Mouse (Mus musculus) ovary, adult 18-20 months (tissue): ENCODE results near the gene 1700008O03Rik.

ENCODE experiments used
- DNase-seq: peaks from one replicate; pipeline ENCODE4 v3.0.0; 2022; ENCODE audit warnings: low spot score, mixed read lengths

1700008O03Rik gene

DNA sequence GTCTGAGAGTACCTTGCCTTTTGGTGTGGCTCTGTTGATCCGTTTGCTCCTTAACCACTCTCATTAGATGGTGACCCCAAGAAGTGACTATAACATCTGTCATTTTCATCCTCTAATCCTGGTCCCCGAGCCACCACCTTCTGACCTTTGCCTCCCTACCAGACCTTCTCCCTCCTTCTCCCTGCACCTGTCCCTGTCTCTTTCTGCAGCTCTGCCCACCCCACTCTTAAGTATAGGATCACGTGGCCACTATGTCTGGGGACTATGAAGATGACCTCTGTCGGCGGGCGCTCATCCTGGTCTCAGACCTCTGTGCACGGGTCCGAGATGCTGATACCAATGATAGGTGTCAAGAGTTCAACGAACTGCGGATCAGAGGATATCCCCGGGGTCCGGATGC, at the start of gene 1700008O03Rik:
Gene 1700008O03Rik, minus strand, starts transcription at position 101 of the 400 bp plus-strand sequence.
- no peak for DNase-seq

- no peak for DNase-seq
These were observed 48.5 kb upstream of the 1700008O03Rik start for GRCm38 (mm10) chr7:44434089-44434488.

DNA sequence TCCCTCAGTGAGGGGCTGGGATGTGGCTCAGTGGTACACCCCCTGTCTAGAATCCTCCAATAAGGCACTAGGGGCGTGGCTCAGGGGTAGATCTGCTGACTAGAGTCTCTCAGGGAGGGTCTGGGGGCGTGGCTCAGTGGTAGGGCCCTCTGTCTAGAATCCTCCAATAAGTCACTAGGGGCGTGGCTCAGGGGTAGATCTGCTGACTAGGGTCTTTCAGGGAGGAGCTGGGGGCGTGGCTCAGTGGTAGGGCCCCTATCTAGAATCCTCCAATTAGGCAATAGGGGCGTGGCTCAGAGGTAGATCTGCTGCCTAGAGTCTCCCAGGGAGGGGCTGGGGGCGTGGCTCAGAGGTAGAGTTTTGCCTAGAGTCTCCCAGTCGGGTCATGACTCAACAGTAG, 47.8 kb upstream of the 1700008O03Rik start:
- DNase-seq: no peak

DNA sequence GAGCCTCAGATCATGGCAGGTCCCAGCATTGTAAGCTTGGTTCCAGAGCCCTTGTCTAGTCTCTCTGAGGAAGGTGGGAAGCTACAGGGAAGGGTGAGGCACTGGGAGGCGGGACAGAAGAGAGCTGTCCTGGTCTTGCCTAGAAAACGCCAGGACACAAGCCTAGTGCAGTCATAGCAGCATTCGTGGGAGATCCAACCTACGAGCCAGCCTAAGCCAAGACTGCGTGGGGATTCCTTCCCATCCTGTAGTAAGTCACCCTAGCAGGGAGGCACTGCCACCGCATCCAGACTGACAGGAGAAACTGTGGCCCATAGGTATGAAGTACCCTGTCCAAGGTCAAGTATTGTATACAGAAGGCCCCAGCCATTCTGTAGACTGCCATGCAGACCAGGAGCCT, 46.9 kb upstream of the 1700008O03Rik start:
- DNase-seq: no peak

GRCm38 (mm10) chr7:44429534-44430488, 44.2 kb upstream of the 1700008O03Rik start:
- no peak for DNase-seq

DNA sequence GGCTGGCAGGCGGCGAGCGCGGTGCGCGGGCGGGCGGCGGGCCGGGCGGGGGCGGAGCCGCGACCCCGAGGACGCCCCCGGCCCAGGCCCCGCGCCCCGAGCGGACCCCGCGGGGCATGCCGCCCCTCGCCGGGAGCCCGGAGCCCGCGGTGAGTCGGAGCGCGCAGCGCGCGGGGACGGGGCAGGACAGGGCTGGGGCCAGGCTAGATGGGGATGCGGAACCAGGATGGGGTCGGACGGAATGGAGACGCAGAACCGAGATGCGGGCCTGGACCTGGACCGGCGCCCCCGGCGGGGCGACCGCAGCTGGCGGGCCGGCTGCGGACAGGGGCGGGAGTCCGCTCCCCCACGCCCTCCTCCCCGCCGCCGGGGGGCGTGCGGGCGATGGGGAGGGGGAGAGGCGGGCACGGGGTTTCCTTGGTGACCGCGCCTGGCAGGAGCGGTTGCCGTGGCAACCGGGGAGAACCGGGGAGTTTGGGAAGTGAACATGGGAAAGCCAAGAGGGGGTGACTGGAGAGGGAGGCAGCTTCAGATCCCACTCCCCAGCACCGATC, 43.4 kb upstream of the 1700008O03Rik start, which contains the start of gene Lrrc4b:
Gene Lrrc4b, plus strand, starts transcription at position 51 of the 554 bp plus-strand sequence.
- no peak for DNase-seq

DNA sequence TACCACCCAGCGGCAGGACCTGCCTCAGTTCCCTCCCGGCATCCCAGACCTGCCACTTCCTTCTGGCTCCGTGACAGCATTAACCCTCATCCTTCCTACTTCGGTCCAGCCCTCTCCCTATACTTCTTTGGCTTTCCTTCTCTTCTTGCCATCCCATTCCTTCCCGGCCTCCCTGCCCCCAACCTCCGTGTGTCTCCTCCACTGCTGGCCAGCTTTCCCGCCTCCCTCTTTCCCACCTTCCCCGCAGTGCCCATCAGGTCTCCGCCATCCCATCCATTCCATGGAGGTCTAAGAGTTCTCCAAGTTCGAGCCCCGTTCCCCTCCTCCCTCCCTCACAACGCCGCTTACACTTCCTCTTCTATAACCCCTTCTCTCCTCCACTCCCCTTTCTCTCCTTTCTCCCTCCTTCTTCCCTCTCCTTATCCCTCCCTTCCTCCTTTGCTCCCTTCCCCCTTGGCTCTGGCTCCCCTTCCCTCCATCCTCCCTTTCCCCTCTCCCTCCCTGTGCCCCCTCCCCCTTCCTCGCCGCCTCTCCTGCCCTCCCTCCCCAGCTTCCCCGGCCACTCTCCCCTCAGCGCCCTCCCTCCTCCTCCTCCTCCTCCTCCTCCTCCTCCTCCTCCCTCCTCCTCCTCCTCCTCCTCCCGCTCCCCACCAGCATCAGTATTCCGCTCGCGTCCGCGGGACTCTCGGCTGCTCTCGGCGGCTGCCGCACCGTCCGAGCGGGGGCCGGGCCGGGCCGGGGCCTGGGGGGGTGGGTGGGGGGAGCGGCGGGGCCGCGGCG, 42.7 kb upstream of the 1700008O03Rik start:
- no peak for DNase-seq

DNA sequence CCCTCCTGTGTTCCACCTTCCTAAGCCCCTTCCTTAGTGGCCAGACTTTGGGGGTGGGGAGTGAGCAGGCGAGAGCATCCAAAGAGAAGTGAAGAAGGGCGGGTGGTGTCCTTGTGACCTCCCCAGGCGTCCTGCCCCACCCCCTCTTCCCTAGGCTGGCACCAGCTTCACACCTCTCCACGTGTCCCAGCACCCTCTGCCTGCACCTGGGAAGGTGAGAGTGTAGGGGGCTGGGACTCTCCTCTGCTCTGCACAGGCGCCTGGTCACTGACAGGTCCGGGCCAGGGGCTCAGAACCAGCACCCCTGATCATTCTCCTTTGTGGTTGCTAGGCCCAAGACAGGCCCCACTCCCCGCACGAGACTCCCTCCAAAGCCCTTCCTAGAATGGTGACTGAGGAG, 42.0 kb upstream of the 1700008O03Rik start:
- no peak for DNase-seq

GRCm38 (mm10) chr7:44413307-44413706, 27.7 kb upstream of the 1700008O03Rik start:
- DNase-seq: no peak

- DNase-seq: no peak
These were observed 25.5 kb upstream of the 1700008O03Rik start for GRCm38 (mm10) chr7:44411144-44411543.

GRCm38 (mm10) chr7:44406015-44406355, 20.4 kb upstream of the 1700008O03Rik start:
- no peak for DNase-seq

DNA sequence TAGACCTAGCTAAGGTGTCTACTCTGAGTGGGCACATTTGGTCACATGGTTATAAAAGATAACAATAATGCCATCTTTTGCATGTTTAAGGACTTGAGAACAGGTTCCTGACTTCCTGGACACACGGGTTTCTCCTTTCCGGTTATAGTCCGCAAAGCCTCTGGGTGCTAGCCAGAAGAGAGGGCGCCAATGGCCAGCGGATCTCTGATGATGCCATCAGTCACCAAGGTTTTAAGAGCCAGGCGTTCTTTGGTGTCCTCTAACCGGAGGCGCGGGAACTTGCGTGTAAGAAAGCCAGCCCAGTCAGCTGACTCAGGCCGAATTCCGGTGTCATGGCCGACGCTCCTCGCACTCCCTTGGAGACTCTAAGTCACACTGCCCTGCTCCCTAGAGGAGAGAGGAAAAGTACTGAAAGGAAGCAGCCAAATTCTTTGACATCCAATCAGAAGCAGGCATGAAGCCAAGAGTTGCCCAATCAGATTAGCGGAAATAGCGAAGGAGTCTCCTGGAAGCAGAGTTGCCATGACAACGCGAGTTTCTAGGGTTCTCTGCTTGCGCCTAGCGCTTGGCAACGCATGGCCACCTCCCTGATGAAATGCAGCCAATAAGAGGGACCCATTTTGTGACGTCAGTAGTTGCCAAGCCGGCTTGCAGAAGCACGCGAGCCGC, 19.9 kb upstream of the 1700008O03Rik start:
- peak; percentile 90 for DNase-seq

GRCm38 (mm10) chr7:44401673-44402072, 16.1 kb upstream of the 1700008O03Rik start:
- DNase-seq: no peak

DNA sequence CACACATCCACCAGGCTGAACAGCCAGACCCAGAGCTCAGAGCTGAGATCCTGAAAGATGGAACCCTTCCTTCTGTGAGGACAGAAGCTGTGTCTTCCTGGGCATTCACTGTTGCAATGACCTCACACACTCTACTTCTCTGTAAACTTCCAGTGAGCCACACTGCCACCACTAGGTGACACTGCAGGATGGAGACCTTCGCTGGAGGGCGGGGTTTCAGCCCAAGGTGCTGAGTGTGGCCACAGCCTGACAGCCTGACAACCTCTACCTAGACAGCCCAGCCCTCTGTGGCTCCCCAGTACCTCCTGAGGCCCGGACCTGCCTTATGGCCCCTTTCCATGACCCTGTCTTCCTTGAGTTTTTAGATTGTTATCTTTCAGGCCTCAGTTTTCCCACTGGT, 12.9 kb upstream of the 1700008O03Rik start:
- DNase-seq: no peak

DNA sequence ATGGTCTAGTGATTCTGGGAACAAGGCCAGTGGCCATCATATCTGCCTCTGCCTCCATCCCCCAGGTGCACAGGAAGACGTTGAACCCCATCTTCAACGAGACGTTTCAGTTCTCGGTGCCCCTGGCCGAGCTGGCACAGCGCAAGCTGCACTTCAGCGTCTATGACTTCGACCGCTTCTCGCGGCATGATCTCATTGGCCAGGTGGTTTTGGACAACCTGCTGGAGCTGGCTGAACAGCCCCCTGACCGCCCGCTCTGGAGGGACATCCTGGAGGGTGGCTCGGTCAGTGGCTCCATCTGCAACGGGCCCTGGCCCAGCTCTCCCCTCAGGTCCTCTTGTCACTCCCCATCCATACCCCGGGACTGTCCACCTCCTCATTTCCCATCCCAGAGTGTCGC, 7.7 kb upstream of the 1700008O03Rik start:
- no peak for DNase-seq

DNA sequence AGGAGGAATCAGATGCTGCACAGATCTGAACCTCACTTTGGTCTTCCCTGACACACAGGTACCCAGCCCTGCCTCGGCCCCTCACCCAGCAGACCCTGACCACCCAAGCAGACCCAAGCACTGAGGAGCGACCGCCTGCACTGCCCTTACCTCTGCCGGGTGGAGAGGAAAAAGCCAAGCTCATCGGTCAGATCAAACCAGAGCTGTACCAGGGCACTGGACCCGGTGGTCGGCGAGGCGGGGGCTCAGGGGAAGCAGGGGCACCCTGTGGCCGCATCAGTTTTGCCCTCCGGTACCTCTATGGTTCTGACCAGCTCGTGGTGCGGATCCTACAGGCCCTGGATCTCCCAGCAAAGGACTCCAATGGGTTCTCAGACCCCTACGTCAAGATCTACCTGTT, 6.7 kb upstream of the 1700008O03Rik start:
- no peak for DNase-seq

- no peak for DNase-seq
These were observed 6.2 kb upstream of the 1700008O03Rik start for GRCm38 (mm10) chr7:44391831-44392230.

DNA sequence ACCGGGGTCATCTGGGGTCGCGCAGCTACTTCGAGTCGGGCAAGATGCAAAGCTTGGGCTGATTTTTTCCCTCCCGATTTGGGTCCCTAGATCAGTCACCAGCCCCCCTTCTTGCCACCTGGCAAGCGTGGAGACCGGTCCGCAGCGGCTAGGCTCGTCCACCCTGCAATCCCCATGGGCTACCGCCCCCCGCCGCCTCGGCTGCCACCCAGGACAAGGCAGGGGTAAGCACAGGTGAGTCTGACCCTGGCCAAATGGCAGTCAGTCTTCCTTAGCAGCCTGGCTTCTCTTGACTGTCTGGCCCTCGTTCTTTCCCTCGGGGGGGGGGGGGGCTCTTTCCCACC, 932 bp downstream of the 1700008O03Rik start:
- no peak for DNase-seq

DNA sequence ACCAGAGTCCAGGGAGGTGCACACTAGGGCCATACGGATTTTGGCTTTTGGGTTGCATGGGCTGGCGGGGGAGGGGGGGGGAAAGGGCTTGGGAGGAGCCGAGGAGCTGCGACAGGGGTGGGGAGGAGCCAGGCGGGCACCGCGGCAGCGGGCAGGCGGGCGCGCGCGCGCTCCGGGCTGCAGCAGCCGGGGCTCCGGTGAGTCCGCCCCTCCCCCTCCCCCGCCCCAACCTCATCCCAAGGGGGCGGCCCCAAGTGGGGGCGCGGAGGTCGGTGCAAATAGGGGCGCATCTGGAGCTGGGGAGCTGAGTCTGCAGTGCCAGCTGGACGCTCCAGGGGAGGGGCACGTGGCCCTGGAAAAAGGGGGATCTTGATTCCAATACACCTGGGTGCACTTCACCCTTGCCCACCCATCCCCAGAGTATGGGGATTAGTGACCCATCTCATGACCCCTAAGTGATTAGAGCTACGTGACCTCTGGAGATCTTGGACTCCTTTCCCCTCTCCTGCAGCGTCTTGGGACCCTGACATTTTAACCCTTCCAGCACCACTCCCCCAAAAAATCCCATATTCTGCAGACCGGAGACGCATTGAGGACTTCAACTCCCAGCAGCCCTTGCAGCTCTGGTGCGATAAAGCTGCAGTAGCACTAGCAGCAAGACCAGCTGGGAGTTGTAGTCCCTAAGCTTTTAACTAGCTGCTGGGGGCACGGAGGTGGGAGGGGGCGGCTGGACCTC, 1.5 kb downstream of the 1700008O03Rik start, which contains the start of gene Syt3:
Gene Syt3, plus strand, starts transcription at position 123 of the 736 bp plus-strand sequence.
- no peak for DNase-seq

GRCm38 (mm10) chr7:44382541-44382940, 3.1 kb downstream of the 1700008O03Rik start:
- no peak for DNase-seq

DNA sequence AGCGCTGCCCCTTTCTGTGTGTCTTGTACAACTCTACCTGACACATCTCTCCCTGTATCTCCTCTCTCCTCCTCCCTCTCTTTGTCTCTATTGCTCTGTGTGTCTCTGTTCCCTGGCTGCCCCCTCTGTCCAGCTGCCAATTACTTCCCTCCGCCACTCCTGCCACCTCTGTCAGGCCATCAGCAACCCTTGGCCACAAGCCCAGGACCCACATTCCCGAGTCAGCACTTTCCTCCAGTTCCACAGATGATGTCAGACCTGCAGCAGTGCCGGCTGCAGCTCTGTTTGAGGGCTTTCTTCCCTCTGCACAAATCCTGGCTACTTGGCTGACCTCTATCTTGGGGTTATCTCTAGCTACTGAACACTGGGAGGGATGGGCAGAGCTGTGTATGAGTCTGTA, 7.3 kb downstream of the 1700008O03Rik start:
- no peak for DNase-seq
